Mouse (Mus musculus) limb, embryonic 10.5 days (tissue): ENCODE measurements at regions not wholly inside any gene's neighbourhood (a gene's known extent, or its start where the extent isn't known, plus 50 kb on each side); places are given as distances from the start of the nearest gene placed in this dataset.

Experiments used
- DNase-seq: peaks from one replicate; pipeline ENCODE4 v3.0.0-alpha.2; 2017; ENCODE audit warnings: low spot score
- H3K27ac ChIP-seq: fragments of 300-500 bp; sonication (generic); 2 replicates; pipeline ENCODE4 v1.5.1; 2016; ENCODE audit warnings: mild to moderate bottlenecking
- H3K27me3 ChIP-seq: fragments of 300-500 bp; sonication (generic); 2 replicates; pipeline ENCODE4 v1.6.1; 2016; ENCODE audit warnings: low read depth, mild to moderate bottlenecking; ENCODE audit not compliant: poor library complexity, severe bottlenecking
- H3K36me3 ChIP-seq: fragments of 300-500 bp; sonication (generic); 2 replicates; pipeline ENCODE4 v1.6.1; 2016; ENCODE audit warnings: mild to moderate bottlenecking, moderate library complexity
- H3K4me1 ChIP-seq: fragments of 300-500 bp; sonication (generic); 2 replicates; pipeline ENCODE4 v1.6.1; 2016
- H3K4me3 ChIP-seq: fragments of 300-500 bp; sonication (generic); 2 replicates; pipeline ENCODE4 v1.5.1; 2016; ENCODE audit warnings: mild to moderate bottlenecking, moderate library complexity
- H3K9me3 ChIP-seq: fragments of 300-500 bp; sonication (generic); replicated peaks from 2 replicates; pipeline ENCODE4 v1.6.1; 2016; ENCODE audit warnings: mild to moderate bottlenecking
- WGBS: fragments of 180-500 bp; shearing (Covaris S2); methylation state at CpG from one replicate; pipeline ENCODE4 v1.1.7; 2016; 5-methylcytosine and 5-hydroxymethylcytosine counted together

DNA sequence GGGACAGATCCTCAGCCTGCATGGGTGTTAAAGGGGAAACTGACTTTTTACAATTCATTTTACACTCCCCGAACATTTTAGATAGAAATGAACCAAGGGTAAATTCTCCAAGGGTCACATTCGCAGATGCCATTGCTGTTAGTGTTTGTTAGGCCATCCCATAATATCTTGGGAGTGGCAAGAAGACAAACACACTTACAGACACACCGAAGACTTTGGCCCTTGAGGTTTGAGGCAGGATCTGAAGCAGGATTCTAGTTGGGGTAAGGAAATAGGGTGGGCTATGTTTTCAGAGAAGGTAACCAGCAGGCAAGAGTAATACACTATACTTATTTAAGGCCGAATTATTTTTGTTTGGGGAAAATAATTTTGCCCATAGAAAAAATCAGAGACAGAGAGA lies 263.1 kb upstream of the Sall1 start:
- DNase-seq: no peak

DNA sequence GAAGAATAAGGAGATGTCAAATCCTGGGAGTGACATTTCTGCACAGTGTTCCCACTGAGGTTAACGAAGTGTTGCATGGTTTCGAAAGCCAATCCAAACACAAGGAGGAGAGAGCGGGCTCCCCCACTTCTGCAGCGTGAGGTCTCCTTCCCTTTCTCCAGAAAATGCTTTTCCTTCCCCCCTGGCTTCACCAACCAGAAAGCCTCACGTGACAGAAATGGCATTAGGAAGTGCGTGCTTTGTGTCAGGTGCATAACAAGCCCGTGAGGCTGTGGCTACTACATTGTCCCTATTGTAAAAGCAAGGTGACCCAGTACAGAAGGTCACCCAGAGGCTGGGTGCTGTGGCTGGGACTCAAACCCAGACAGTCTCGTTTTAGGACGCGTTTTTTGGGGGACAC lies 260.2 kb upstream of the Sall1 start:
- H3K27me3 ChIP-seq: peaks cover 9% of the 10 kb centered on the region; the same call in 1 of the 2 replicates
- 81% methylated on average over 10 of the region's 10 CpGs for WGBS
- H3K27ac ChIP-seq: no peak overlapping the region
- H3K9me3 ChIP-seq: no peaks in the 10 kb centered on the region
- no peak overlapping the region for H3K4me3 ChIP-seq
- H3K36me3 ChIP-seq: no peaks in the 10 kb centered on the region
- H3K4me1 ChIP-seq: peaks cover 10% of the 10 kb centered on the region
- no peak for DNase-seq

More for the DNA sequence above, 263.1 kb upstream of the Sall1 start:
- no peak overlapping the region for H3K4me3 ChIP-seq
- H3K27ac ChIP-seq: no peak overlapping the region
- WGBS: 91% methylated on average over 4 of the region's 4 CpGs
- no peaks in the 10 kb centered on the region for H3K36me3 ChIP-seq
- H3K4me1 ChIP-seq: peaks cover 27% of the 10 kb centered on the region
- H3K9me3 ChIP-seq: no peaks in the 10 kb centered on the region
- peaks cover 13% of the 10 kb centered on the region; the same call in 1 of the 2 replicates for H3K27me3 ChIP-seq

DNA sequence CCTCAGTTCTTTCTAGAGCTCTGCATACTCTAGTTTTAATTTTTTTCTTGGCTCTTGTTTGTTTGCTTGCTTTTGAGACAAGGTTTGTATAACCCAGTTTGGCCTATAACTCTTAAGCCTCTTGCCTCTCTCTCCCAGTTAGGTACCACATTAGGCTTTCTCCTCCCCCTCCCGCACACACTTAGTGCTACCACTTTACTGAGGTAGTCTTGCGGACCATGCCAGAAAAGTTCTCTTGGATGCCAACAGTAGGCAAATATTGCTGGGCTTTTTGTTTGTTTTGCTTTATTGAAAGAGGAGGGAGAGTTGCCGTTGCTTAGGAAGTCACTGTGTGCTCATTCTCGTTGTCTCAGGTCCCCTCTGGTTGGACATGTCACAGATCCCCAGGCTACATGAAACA lies 259.4 kb upstream of the Sall1 start:
- Histone ChIP-seq H3K9me3 (no peaks in the 10 kb centered on the region), H3K4me3 (no peak overlapping the region), H3K4me1 (peaks cover 4% of the 10 kb centered on the region), H3K27ac (no peak overlapping the region), H3K27me3 (0 out of 2 replicates have a peak, but pooled peaks cover 7% of the 10 kb centered on the region), H3K36me3 (no peaks in the 10 kb centered on the region)
- WGBS: 92% methylated on average over 4 of the region's 4 CpGs
- DNase-seq: no peak

DNA sequence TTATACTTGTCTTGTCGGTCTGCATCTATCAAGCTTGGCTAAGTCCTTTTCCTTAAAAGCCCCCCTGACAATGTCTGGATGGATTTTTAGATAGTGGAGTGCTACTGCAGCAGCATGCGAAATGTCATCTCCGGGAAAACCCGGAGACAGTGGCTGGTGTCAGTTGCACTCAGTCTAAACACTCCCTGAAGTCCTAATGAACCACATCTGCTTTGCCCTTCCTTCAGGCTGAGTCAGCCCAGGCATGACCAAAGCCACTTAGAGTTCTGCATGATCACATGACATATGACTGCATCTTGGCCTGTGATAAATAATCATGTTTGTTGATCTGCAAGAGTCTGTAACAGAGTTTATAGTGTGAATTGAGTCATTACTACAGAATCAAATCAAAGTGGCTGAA lies 255.7 kb upstream of the Sall1 start:
- 80% methylated on average over 4 of the region's 4 CpGs for WGBS
- peaks cover 3% of the 10 kb centered on the region for H3K4me1 ChIP-seq
- no peak overlapping the region for H3K27ac ChIP-seq
- no peaks in the 10 kb centered on the region for H3K27me3 ChIP-seq
- no peaks in the 10 kb centered on the region for H3K9me3 ChIP-seq
- H3K4me3 ChIP-seq: no peak overlapping the region
- DNase-seq: no peak
- no peaks in the 10 kb centered on the region for H3K36me3 ChIP-seq

DNA sequence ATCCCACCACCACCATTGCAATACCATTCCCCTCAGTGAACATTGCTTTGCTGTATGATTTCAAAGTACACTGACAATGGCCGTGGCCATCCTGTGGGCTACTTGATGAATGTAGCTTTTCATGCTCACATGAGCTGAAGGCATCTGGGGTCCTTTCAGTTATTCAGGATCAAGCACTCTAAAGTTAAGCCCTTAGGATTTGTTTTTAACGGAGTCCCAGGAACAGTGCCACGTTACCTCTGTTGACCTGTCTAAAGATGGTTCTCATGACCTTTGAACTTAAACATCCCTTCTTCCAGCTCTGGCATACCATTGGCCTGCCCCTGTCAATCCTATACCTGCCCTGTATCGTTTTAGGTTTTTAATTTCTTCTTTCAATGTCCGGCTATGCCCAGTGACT lies 251.7 kb upstream of the Sall1 start:
- Histone ChIP-seq H3K4me3 (no peak overlapping the region), H3K27me3 (0 out of 2 replicates have a peak, but pooled peaks cover 3% of the 10 kb centered on the region), H3K9me3 (no peaks in the 10 kb centered on the region), H3K36me3 (no peaks in the 10 kb centered on the region), H3K4me1 (peaks cover 12% of the 10 kb centered on the region), H3K27ac (no peak overlapping the region)
- no peak for DNase-seq
- 64% methylated on average over 5 of the region's 5 CpGs for WGBS

DNA sequence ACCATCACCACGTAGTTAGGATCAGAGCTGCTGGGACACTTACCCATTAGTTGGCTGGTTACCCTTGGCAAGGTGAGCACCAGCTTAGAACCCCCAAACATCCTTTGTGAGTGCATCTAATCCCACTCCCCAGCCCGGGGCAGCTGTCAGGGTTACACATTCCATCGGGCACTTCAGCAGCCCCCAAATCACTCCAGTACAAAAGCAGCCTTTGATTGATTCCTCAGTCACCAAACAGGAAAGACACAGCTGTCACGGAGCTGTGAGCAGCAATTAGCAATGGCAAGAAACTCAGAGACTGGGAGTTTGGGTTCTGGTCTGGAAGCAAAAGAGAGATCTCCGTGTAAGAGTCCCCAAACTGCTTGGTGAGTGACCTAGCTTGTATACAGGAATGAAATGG lies 245.1 kb upstream of the Sall1 start:
- H3K27ac ChIP-seq: no peak overlapping the region; the same call in 1 of the 2 replicates
- H3K4me3 ChIP-seq: no peak overlapping the region
- H3K4me1 ChIP-seq: peaks cover 11% of the 10 kb centered on the region
- no peaks in the 10 kb centered on the region for H3K36me3 ChIP-seq
- peaks cover 12% of the 10 kb centered on the region; the same call in 1 of the 2 replicates for H3K27me3 ChIP-seq
- 13% methylated on average over 5 of the region's 5 CpGs for WGBS
- no peak for DNase-seq
- no peaks in the 10 kb centered on the region for H3K9me3 ChIP-seq

DNA sequence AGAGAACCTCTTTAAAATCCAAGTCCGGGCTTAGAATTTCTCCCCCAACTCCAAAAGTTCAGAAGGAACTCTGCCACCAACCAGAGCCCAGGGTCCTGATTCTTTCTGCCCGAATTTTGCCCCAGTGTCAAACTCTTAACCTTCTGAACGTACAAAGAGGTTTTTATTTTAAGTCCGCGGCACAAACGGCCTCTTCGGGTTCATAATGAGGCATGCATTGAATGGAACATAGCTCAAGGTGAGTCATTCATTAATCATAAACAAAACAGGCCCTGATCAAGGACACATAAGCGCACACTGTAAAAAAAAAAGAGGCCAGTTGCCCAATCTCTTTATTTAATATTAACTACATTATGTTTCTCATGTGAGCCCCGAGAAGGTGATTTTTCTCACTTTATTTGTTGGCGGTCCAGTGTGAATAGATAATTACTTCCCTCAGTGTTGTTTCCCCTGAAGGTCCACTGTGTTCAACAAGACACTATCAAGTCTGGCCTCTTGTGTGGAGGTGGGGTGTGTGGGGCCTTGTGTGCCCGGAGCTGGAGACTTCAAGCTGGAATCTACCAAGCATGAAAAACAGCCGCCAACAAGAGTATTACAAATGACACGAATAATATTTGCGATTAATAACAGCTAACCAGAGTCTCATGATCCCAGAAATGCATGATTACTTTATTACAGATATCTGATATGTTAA lies 241.1 kb upstream of the Sall1 start:
- no peak for DNase-seq
- H3K4me1 ChIP-seq: peaks cover 12% of the 10 kb centered on the region
- no peak overlapping the region for H3K4me3 ChIP-seq
- WGBS: 94% methylated on average over 14 of the region's 14 CpGs
- H3K27me3 ChIP-seq: peaks cover 7% of the 10 kb centered on the region; the same call in 1 of the 2 replicates
- no peaks in the 10 kb centered on the region for H3K9me3 ChIP-seq
- no peaks in the 10 kb centered on the region for H3K36me3 ChIP-seq
- no peak overlapping the region for H3K27ac ChIP-seq

DNA sequence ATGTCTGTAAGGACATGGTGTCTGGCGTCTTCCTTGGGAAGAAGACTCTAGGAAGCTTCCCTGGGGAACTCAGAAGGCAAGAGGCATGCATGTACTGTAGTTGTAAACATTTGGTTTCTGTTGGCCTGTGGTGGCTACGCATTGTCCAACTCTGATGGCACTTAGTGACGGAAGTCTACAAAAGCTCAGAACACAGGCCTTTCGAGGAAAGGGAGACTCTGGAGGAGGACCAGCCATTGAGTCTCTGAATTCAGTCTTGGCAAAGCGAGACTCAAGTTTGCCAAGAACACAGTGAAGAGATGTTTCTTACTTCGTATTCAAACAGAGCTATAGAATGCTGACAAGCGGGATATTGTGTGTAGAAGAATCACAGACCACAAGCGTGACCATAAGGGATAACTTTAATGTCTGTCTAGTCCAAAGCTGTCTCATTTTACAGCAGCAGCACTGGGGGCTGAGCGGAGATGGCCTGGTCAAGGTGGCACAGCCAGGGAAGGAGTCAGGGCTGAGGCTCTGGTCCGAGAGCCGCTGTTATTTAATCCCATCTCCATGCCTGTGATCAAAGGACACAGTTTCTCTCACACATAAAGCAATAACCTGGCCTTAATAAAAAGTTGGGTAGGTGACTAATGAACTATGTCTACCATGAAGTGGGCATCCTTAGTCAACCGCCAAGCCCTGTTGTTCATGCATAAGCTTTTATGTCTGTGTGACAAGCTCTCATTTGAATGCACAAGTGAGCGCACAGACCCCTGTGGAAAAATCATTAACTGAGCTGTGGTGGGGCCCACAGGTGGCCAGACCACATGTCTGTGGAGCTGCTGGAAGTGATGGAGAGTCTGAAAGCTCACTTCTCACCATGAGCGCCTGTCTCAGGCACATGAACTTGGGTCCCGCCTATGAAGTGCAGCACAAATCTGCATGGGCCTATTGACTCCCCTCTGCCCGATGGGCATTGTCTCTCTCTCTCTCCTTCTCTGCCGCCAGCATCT lies 239.4 kb upstream of the Sall1 start:
- Histone ChIP-seq H3K27me3 (no peaks in the 10 kb centered on the region), H3K4me1 (peaks cover 3% of the 10 kb centered on the region; the same call in 1 of the 2 replicates)
- WGBS: 93% methylated on average over 17 of the region's 17 CpGs

DNA sequence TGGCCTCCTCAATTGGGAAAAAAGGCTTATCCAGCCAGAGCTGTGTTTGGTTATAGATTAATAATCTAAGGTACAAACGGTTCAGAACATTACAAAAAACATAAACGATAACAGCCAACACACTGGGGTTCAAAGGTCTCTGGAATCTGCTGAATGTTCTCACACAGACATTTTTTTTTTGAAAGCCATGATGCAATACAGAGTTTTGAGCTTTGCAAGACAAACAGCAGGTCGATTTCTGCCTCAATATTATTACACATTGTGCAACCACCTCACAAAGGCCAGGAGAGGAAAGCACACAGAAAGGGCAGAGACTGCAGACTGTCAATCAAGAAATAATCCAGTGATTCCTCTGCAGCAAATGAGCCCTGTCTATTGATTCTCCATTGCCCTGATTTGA lies 235.9 kb upstream of the Sall1 start:
- 0 out of 2 replicates have a peak, but pooled peaks cover under 1% of the 10 kb centered on the region for H3K27me3 ChIP-seq
- no peaks in the 10 kb centered on the region for H3K9me3 ChIP-seq
- no peak overlapping the region for H3K4me3 ChIP-seq
- WGBS: 86% methylated on average over 3 of the region's 3 CpGs
- H3K36me3 ChIP-seq: no peaks in the 10 kb centered on the region
- DNase-seq: no peak
- peaks cover 3% of the 10 kb centered on the region; the same call in 1 of the 2 replicates for H3K4me1 ChIP-seq
- H3K27ac ChIP-seq: no peak overlapping the region

More for the DNA sequence above, 239.4 kb upstream of the Sall1 start:
- no peaks in the 10 kb centered on the region for H3K36me3 ChIP-seq
- H3K27ac ChIP-seq: no peak overlapping the region
- no peak overlapping the region for H3K4me3 ChIP-seq
- DNase-seq: no peak
- no peaks in the 10 kb centered on the region for H3K9me3 ChIP-seq

DNA sequence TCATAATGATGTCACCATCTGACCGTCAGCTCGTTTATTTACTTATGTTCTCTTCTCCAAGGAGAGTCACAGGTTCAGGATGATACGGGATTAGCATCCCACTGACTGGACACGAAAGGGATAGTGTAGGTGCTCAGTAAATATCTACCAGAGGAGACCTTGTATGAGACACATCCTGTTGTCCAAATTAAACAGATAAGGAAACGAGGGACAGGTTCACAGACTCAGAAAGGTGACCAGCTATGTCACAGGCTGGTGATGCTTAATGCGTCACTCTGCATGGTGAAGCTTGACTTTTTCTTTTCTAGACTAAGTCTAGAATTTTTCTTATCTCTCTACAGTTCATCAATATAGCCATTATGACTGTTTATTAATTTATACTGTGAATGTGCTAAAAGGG lies 235.2 kb upstream of the Sall1 start:
- Histone ChIP-seq H3K27me3 (peaks cover 8% of the 10 kb centered on the region; the same call in 1 of the 2 replicates), H3K4me1 (peaks cover 3% of the 10 kb centered on the region; the same call in 1 of the 2 replicates), H3K36me3 (no peaks in the 10 kb centered on the region), H3K4me3 (no peak overlapping the region), H3K9me3 (no peaks in the 10 kb centered on the region), H3K27ac (no peak overlapping the region)
- no peak for DNase-seq
- 91% methylated on average over 6 of the region's 6 CpGs for WGBS

DNA sequence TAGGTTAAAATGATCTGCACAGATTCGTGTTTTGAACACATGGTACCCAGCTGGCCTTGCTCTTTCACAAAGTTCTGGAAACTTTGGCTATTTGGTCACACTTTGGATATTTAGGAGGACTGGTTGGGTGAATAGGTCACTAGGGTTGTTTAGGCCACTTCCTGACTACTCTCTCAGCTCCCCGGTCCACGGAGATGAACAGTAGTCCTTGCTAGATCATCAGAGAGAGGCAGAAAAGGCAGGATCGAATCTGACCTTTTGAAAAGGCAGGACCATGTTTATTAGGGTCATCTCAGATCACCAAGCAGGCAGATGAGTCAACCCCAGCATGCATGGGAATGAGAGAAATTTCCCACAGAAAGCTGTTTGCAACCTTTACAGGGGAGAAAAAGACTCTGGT lies 229.3 kb upstream of the Sall1 start:
- no peak overlapping the region for H3K27ac ChIP-seq
- no peaks in the 10 kb centered on the region for H3K9me3 ChIP-seq
- H3K4me3 ChIP-seq: no peak overlapping the region
- H3K27me3 ChIP-seq: peaks cover 48% of the 10 kb centered on the region
- no peaks in the 10 kb centered on the region for H3K36me3 ChIP-seq
- 34% methylated on average over 4 of the region's 4 CpGs for WGBS
- H3K4me1 ChIP-seq: peaks cover 18% of the 10 kb centered on the region
- no peak for DNase-seq

DNA sequence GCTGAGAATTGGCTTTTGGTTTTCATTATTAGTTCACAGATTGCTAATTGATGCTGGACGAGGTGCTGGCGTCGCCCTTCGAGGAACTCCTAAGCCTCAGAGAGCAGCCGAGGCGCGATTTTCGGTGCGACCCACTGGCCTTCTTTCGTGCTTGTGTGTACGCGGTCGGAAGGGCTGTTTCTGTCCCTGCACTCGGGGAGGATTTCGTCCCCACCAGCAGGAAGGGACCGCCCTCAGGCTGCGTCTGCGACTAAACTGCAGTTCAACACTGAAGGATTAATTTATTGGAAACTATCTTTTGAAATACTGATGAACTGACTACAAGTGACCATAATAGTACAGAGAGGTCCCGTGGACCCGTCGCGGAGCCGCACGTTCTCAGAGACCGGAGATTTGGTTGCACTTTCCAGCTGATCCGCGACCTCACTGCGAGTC lies 228.4 kb upstream of the Sall1 start:
- peaks cover 48% of the 10 kb centered on the region for H3K27me3 ChIP-seq
- H3K27ac ChIP-seq: peak overlapping the region; percentile 76
- DNase-seq: peak; percentile 63
- no peaks in the 10 kb centered on the region for H3K36me3 ChIP-seq
- H3K4me3 ChIP-seq: peak overlapping the region; percentile 50
- H3K4me1 ChIP-seq: peaks cover 18% of the 10 kb centered on the region
- no peaks in the 10 kb centered on the region for H3K9me3 ChIP-seq
- WGBS: 2% methylated on average over 28 of the region's 28 CpGs
